Mouse (Mus musculus) limb, embryonic 12.5 days (tissue): ENCODE measurements around the gene Fam213a. TPM values are rescaled to one million over a fixed set of nuclear protein-coding genes. Genes with fewer than 3 reads are reported as not detected.
"Not testable (repeated sequence)": the region's sequence is repeated elsewhere in the genome, so short reads cannot be mapped to it uniquely, and the experiment has no call there.

Experiments used
- ATAC-seq: fragments of 200-750 bp; cut with Nextera tagmentation; 2 replicates; pipeline ENCODE4 v1.8.0; 2017; ENCODE audit warnings: low read depth, moderate TSS enrichment; ENCODE audit not compliant: insufficient number of reproducible peaks, insufficient read depth, low FRiP score, low TSS enrichment
- H3K27ac ChIP-seq: fragments of 300-500 bp; sonication (generic); 2 replicates; pipeline ENCODE4 v1.5.1; 2016; ENCODE audit warnings: mild to moderate bottlenecking, moderate library complexity
- H3K27me3 ChIP-seq: fragments of 300-500 bp; sonication (generic); 2 replicates; pipeline ENCODE4 v1.6.1; 2016; ENCODE audit warnings: mild to moderate bottlenecking, moderate library complexity
- H3K36me3 ChIP-seq: fragments of 300-500 bp; sonication (generic); 2 replicates; pipeline ENCODE4 v1.6.1; 2016; ENCODE audit warnings: mild to moderate bottlenecking, moderate library complexity
- H3K4me1 ChIP-seq: fragments of 300-500 bp; sonication (generic); replicated peaks from 2 replicates; pipeline ENCODE4 v1.6.1; 2016
- H3K4me2 ChIP-seq: fragments of 300-500 bp; sonication (generic); 2 replicates; pipeline ENCODE4 v1.6.1; 2016; ENCODE audit warnings: mild to moderate bottlenecking, moderate library complexity
- H3K4me3 ChIP-seq: fragments of 300-500 bp; sonication (generic); replicated peaks from 2 replicates; pipeline ENCODE4 v1.5.1; 2016; ENCODE audit warnings: mild to moderate bottlenecking
- H3K9ac ChIP-seq: fragments of 300-500 bp; sonication (generic); replicated peaks from 2 replicates; pipeline ENCODE4 v1.6.1; 2016; ENCODE audit warnings: mild to moderate bottlenecking, moderate library complexity
- H3K9me3 ChIP-seq: fragments of 300-500 bp; sonication (generic); 2 replicates; pipeline ENCODE4 v1.6.1; 2016; ENCODE audit warnings: mild to moderate bottlenecking, moderate library complexity
- WGBS: fragments of 180-500 bp; shearing (Covaris S2); methylation state at CpG from one replicate; pipeline ENCODE4 v1.1.7; 2016; 5-methylcytosine and 5-hydroxymethylcytosine counted together
- polyA plus RNA-seq: library from polyadenylated mRNA; unstranded; fragments of >200 nt; fragmentation: Nextera tagmentation; extraction: Ambion mirVana; gene quantifications from 2 replicates; pipeline ENCODE4 v1.2.1, GENCODE M21; 2016

Gene Fam213a
- 35.3 and 39.4 TPM in 2 replicates for polyA plus RNA-seq

DNA sequence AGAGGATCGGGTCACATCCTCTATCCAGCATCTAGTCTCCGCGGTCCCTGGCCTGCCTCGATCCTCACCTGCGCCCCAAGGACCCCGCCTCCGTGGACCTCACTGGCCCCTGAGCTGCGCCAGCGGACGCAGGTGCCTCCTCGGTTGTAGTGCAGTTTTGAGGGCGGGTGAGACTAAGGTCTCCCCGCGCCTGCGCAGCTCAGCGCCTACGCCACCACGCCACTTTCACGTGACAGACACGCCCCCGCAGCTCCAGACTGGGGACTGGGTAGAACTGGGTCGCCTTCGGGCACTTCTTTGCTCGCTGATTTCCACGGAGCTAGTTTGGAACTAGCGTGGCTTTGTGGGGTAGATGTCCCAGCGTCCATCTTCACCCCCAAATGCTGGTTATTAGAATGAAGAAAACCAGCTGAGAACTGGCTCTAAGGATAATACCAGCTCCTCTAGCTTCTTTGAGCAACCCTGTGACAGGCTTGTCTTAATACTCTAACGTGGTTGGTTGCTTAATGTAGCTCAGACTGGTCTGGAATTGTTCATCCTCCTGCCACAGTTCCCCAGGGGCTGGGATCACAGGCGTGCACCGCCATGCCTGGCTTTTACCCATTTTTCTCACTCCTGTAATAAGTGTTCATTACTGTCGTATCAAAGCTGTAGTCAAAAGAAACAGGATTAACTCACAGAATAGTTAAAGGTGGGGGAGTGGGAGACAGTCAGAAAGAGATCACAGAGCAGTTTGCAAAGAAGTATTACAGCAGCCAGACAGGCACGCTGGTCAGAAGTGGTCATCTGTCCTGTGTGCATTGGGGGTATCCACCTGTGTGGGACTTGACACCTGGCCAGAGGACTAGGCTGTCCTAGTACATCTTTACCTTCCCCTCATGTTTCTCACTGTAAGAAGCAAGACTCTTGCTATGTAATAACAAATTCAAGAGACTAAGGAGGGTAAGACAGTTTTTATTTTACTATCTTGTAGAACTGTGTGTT, at the start of gene Fam213a:
TSS of gene Fam213a (minus strand) at position 159 of the 984 bp plus-strand sequence.
- H3K36me3 ChIP-seq = no peaks in the 10 kb centered on the region
- H3K4me1 ChIP-seq = peaks cover 9% of the 10 kb centered on the region; the same call in 1 of the 2 replicates
- H3K9me3 ChIP-seq = no peaks in the 10 kb centered on the region
- H3K4me2 ChIP-seq = peak within 1 kb of the TSS; percentile 73
- peak; percentile 96 for ATAC-seq
- H3K4me3 ChIP-seq = peak within 1 kb of the TSS; percentile 56
- no peaks in the 10 kb centered on the region for H3K27me3 ChIP-seq
- 4% methylated on average over 32 of the region's 32 CpGs for WGBS
- no peak within 1 kb of the TSS for H3K27ac ChIP-seq
- H3K9ac ChIP-seq = peak within 1 kb of the TSS; percentile 60

GRCm38 (mm10) chr14:41053190-41053589, 39.6 kb upstream of the Fam213a start:
- not testable (repeated sequence) for H3K4me3 ChIP-seq, H3K36me3 ChIP-seq, ATAC-seq, H3K4me2 ChIP-seq, H3K27me3 ChIP-seq, H3K9me3 ChIP-seq, H3K9ac ChIP-seq, H3K27ac ChIP-seq, H3K4me1 ChIP-seq
- 81% methylated on average over 3 of the region's 4 CpGs for WGBS

DNA sequence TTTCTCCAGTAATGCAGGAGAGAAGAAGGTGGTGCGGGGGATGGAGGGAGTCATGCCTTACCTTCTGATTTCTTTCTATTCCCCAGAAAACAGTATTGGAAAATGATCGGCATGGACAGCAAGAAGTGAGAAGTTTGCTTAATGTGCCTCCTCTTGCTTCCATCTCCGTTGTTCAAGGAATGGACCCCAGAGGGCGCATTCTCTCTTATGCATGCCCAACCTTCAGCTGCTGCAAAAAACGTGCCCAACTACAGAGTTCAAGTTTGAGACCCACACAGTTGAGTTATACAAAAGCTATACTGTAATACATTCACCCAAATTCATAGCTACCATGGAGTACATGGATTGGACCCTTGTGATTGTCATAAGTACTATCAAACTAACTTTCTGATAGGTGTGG, 38.9 kb upstream of the Fam213a start:
- no peaks in the 10 kb centered on the region for H3K9me3 ChIP-seq
- no peak overlapping the region for H3K4me3 ChIP-seq
- no peak overlapping the region for H3K27ac ChIP-seq
- no peak overlapping the region for H3K9ac ChIP-seq
- no peak overlapping the region for H3K4me2 ChIP-seq
- ATAC-seq = no peak
- no peaks in the 10 kb centered on the region for H3K36me3 ChIP-seq
- no peaks in the 10 kb centered on the region for H3K4me1 ChIP-seq
- WGBS = 73% methylated on average over 5 of the region's 5 CpGs
- no peaks in the 10 kb centered on the region for H3K27me3 ChIP-seq

GRCm38 (mm10) chr14:41050471-41050870, 36.9 kb upstream of the Fam213a start:
- no peak for ATAC-seq
- H3K27me3 ChIP-seq = no peaks in the 10 kb centered on the region
- WGBS = 72% methylated on average over 6 of the region's 6 CpGs
- H3K27ac ChIP-seq = no peak overlapping the region
- H3K4me3 ChIP-seq = no peak overlapping the region
- no peaks in the 10 kb centered on the region for H3K36me3 ChIP-seq
- no peaks in the 10 kb centered on the region for H3K9me3 ChIP-seq
- no peak overlapping the region for H3K4me2 ChIP-seq
- no peaks in the 10 kb centered on the region for H3K4me1 ChIP-seq
- no peak overlapping the region for H3K9ac ChIP-seq

DNA sequence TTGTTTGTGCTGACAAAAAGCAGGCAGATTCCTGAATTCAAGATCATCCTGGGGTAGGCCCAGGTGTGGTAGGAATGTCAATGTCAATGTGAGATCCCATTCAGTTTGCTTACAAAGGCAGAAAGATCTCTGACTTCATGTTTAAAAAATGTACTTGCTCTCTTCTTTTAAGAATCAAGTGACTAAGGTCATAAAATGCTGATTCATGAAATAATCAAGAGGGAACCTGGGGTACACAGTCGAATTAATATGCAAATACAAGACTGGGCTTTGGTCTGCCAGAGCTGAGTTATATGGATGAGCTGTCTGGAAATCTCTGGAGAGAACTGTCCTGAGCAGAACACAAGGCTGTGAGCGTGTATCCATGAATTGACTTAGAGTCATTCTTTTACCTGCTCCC, 33.8 kb upstream of the Fam213a start:
- WGBS = 78% methylated on average over 2 of the region's 2 CpGs
- ATAC-seq = no peak
- no peaks in the 10 kb centered on the region for H3K36me3 ChIP-seq

DNA sequence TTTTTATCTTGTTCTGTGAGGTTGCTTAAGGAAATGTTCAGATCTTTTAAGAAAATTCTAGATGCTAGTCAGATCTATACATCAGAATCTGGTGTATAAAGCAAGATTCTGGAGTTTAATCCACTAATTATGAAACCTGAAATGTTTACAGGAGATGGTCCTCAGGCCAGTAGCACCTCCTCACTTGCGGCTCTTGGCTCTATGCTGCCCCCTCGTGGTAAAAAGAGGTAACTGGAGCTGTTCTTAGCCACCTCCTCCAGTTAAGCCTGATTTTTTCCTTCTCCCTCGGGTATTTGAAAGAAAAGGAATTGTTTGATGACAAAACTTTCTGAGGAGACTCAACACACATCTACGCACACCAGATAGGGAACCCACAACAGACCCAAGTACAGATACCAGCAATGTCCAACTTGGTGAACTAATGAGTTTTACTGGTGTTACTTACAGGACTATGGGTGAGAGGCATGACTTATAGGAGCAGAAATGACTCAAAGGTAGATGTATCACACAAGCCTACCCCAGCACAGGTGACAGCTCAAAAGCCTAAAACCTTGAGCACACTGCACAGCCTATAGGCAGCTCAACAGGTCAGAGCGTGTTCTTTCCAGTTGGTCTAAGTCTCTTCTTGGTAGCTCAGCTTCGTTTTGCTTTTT, 21.7 kb upstream of the Fam213a start:
- no peak overlapping the region for H3K27ac ChIP-seq
- WGBS = 36% methylated on average over 6 of the region's 6 CpGs
- H3K9ac ChIP-seq = no peak overlapping the region
- H3K36me3 ChIP-seq = no peaks in the 10 kb centered on the region
- H3K27me3 ChIP-seq = no peaks in the 10 kb centered on the region
- ATAC-seq = peak; percentile 63
- H3K9me3 ChIP-seq = no peaks in the 10 kb centered on the region
- H3K4me3 ChIP-seq = no peak overlapping the region
- no peaks in the 10 kb centered on the region for H3K4me1 ChIP-seq
- no peak overlapping the region for H3K4me2 ChIP-seq

More for the DNA sequence above, 33.8 kb upstream of the Fam213a start:
- Histone ChIP-seq H3K9ac (no peak overlapping the region), H3K9me3 (no peaks in the 10 kb centered on the region), H3K4me2 (no peak overlapping the region), H3K27me3 (no peaks in the 10 kb centered on the region), H3K4me3 (no peak overlapping the region), H3K4me1 (no peaks in the 10 kb centered on the region), H3K27ac (no peak overlapping the region)

GRCm38 (mm10) chr14:41033135-41034110, 19.8 kb upstream of the Fam213a start:
- Histone ChIP-seq H3K27me3 (no peaks in the 10 kb centered on the region), H3K4me2 (no peak overlapping the region), H3K4me1 (no peaks in the 10 kb centered on the region), H3K9ac (no peak overlapping the region), H3K36me3 (no peaks in the 10 kb centered on the region), H3K9me3 (no peaks in the 10 kb centered on the region), H3K4me3 (no peak overlapping the region), H3K27ac (no peak overlapping the region)
- 60% methylated on average over 13 of the region's 13 CpGs for WGBS
- no peak for ATAC-seq

GRCm38 (mm10) chr14:41030989-41031513, 17.5 kb upstream of the Fam213a start:
- Histone ChIP-seq H3K27ac (no peak overlapping the region), H3K4me1 (no peaks in the 10 kb centered on the region), H3K4me2 (no peak overlapping the region), H3K9ac (no peak overlapping the region), H3K27me3 (no peaks in the 10 kb centered on the region; the same call in 1 of the 2 replicates), H3K36me3 (no peaks in the 10 kb centered on the region), H3K4me3 (no peak overlapping the region), H3K9me3 (no peaks in the 10 kb centered on the region)
- ATAC-seq = no peak
- 92% methylated on average over 6 of the region's 6 CpGs for WGBS

- H3K4me1 ChIP-seq = no peaks in the 10 kb centered on the region
- no peak overlapping the region for H3K4me2 ChIP-seq
- no peaks in the 10 kb centered on the region for H3K9me3 ChIP-seq
- H3K36me3 ChIP-seq = no peaks in the 10 kb centered on the region
- ATAC-seq = no peak
- 71% methylated on average over 4 of the region's 4 CpGs for WGBS
- H3K9ac ChIP-seq = no peak overlapping the region
- no peak overlapping the region for H3K27ac ChIP-seq
- H3K27me3 ChIP-seq = no peaks in the 10 kb centered on the region; the same call in 1 of the 2 replicates
- H3K4me3 ChIP-seq = no peak overlapping the region
Observed at GRCm38 (mm10) chr14:41029303-41029702, 15.7 kb upstream of the Fam213a start.

DNA sequence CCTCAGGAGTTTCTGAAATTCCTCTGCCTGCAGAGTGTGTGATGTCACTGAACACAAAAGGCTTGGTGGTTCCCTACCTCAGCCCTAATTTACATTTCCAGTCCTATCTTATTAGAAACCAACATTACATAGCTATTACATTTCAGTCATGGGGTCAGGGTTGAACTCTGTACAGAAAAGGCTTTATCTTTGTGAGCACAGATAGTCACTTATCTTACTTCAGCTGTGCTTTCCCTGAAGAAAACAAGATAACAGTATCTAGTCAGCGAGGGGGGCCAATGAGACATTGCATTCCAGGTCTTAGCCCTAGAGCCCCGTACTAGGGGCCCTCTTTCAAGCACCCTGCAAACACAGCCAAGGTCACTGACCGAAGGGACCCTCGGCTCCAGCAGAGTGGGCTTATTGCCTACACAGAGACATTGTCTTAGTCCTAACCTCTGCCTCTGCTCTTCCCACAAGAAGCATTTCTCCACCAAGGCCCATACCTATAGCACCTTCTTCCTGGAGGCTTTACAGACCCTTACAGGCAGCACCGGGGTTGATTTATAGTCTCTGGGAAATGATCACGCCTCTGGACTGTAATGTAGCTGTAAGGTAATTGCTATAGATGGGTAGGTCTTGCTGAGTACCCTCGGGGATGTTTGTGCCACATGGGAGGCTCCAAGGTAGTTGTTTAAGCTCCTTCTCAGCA, 12.2 kb upstream of the Fam213a start:
- H3K4me3 ChIP-seq = no peak overlapping the region
- H3K4me1 ChIP-seq = no peaks in the 10 kb centered on the region
- no peak overlapping the region for H3K4me2 ChIP-seq
- no peaks in the 10 kb centered on the region for H3K9me3 ChIP-seq
- WGBS = 67% methylated on average over 7 of the region's 7 CpGs
- H3K9ac ChIP-seq = no peak overlapping the region
- no peak overlapping the region for H3K27ac ChIP-seq
- no peaks in the 10 kb centered on the region for H3K36me3 ChIP-seq
- H3K27me3 ChIP-seq = no peaks in the 10 kb centered on the region; the same call in 1 of the 2 replicates
- no peak for ATAC-seq
